Mouse (Mus musculus): ENCODE measurements around the gene Yy1. TPM values are rescaled to one million over a fixed set of nuclear protein-coding genes. Genes with fewer than 3 reads are reported as not detected.

The Yy1 gene
- total and polyA plus RNA-seq, 2 experiments from 2014 or later = 8.8 to 33.8 TPM

DNA sequence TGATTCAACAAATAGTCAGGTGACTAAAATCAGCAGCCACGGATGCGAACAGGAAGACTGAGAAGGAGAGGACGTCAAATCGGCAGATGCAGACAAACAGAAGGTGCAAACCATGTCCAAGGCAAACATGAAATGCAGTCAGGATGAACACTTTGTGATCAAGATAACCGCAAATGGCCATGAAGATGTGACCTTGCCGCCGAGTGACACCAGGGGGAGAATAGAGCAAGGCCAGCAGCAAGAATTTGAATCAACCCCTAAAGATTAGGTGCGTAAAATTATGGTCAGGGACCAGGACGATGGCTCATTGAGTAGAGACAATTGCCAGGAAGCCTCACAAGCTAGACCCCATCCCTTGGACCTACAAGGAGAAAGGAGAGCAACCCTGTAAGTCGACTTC lies 36.2 kb upstream of the Yy1 start:
- Histone ChIP-seq H3K4me2 (ENCODE audit: low read depth) (no peak overlapping the region), H3K4me1 (ENCODE audit: insufficient read depth) (no peaks in the 10 kb centered on the region), H3K4me3 (ENCODE audit: low read depth, low read length) (no peak overlapping the region), H3K36me3 (ENCODE audit: insufficient read depth) (no peaks in the 10 kb centered on the region), H3K9ac (no peak overlapping the region), H3K9me3 (ENCODE audit: low read length) (no peaks in the 10 kb centered on the region), H3K27ac (ENCODE audit: low read depth, low read length) (no peak overlapping the region), H3K27me3 (ENCODE audit: insufficient read depth, low read length) (no peaks in the 10 kb centered on the region)
- 90% methylated on average over 10 of the region's 10 CpGs for WGBS
- no peak for TF ChIP-seq CTCF (IDR thresholded peaks at IDR 0.05; ENCODE audit: low read depth)
- DNase-seq (no peak), ATAC-seq (no peak)

DNA sequence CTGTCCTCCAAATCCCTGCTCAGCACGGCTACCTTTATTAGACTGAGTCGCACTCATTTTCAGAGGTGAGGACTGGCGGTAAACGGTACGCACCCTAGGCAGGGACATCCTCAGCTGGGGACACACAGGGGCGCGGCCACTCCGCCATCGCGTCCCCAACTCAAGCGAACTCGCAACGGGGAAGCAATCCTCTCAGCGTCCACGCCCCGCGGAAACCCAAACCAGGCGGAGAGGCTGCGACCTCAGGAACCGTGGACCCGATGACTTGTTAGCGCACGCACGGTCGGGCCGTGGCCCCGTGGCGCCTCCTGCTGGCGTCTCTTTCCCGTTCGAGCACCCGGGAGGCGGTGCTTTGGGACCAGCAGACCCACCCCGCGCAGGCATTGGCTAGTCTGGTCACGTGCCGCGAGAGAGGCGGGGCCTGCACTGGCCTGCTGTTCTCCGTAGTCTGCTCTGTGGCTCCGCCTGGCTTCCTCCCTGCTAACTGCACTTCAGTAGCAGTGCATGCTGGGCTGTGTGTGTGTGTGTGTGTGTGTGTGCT lies 35.0 kb upstream of the Yy1 start:
- H3K9me3 ChIP-seq (ENCODE audit: low read length) = no peaks in the 10 kb centered on the region
- ATAC-seq (peak; percentile 100), DNase-seq (peak; percentile 99)
- peak overlapping the region; percentile 86 for H3K4me2 ChIP-seq (ENCODE audit: low read depth)
- no peaks in the 10 kb centered on the region for H3K27me3 ChIP-seq (ENCODE audit: insufficient read depth, low read length)
- under 1% methylated on average over 41 of the region's 41 CpGs for WGBS
- 0 out of 2 replicates have a peak overlapping the region, but pooled peaks have one; percentile 41 for H3K27ac ChIP-seq (ENCODE audit: low read depth, low read length)
- peak overlapping the region; percentile 62 for H3K4me3 ChIP-seq (ENCODE audit: low read depth, low read length)
- no peaks in the 10 kb centered on the region for H3K36me3 ChIP-seq (ENCODE audit: insufficient read depth)
- H3K9ac ChIP-seq = peak overlapping the region; percentile 68
- no peaks in the 10 kb centered on the region for H3K4me1 ChIP-seq (ENCODE audit: insufficient read depth)
- TF ChIP-seq CTCF (IDR thresholded peaks at IDR 0.05; ENCODE audit: low read depth) = peak; percentile 99

- Histone ChIP-seq H3K27ac (ENCODE audit: low read depth, low read length) (no peak overlapping the region; the same call in 1 of the 2 replicates), H3K4me2 (ENCODE audit: low read depth) (peak overlapping the region; percentile 35), H3K4me3 (ENCODE audit: low read depth, low read length) (no peak overlapping the region), H3K9ac (no peak overlapping the region), H3K9me3 (ENCODE audit: low read length) (no peaks in the 10 kb centered on the region), H3K4me1 (ENCODE audit: insufficient read depth) (no peaks in the 10 kb centered on the region), H3K36me3 (ENCODE audit: insufficient read depth) (no peaks in the 10 kb centered on the region), H3K27me3 (ENCODE audit: insufficient read depth, low read length) (no peaks in the 10 kb centered on the region)
- TF ChIP-seq CTCF (IDR thresholded peaks at IDR 0.05; ENCODE audit: low read depth) = no peak
- DNase-seq (no peak), ATAC-seq (no peak)
- WGBS = 68% methylated on average over 8 of the region's 8 CpGs
Measured at GRCm38 (mm10) chr12:108758273-108758672, 34.5 kb upstream of the Yy1 start.

- no peak overlapping the region for H3K9ac ChIP-seq
- H3K36me3 ChIP-seq (ENCODE audit: insufficient read depth) = no peaks in the 10 kb centered on the region
- no peak overlapping the region for H3K27ac ChIP-seq (ENCODE audit: low read depth, low read length)
- no peak for ATAC-seq
- 76% methylated on average over 13 of the region's 13 CpGs for WGBS
- H3K4me1 ChIP-seq (ENCODE audit: insufficient read depth) = no peaks in the 10 kb centered on the region
- H3K4me2 ChIP-seq (ENCODE audit: low read depth) = no peak overlapping the region
- no peak for DNase-seq
- H3K4me3 ChIP-seq (ENCODE audit: low read depth, low read length) = no peak overlapping the region
- no peaks in the 10 kb centered on the region for H3K27me3 ChIP-seq (ENCODE audit: insufficient read depth, low read length)
- TF ChIP-seq CTCF (IDR thresholded peaks at IDR 0.05; ENCODE audit: low read depth) = no peak
- H3K9me3 ChIP-seq (ENCODE audit: low read length) = no peaks in the 10 kb centered on the region
Measured at GRCm38 (mm10) chr12:108758682-108759081, 34.1 kb upstream of the Yy1 start.

- 86% methylated on average over 11 of the region's 11 CpGs for WGBS
Measured at GRCm38 (mm10) chr12:108759266-108759665, 33.5 kb upstream of the Yy1 start.

DNA sequence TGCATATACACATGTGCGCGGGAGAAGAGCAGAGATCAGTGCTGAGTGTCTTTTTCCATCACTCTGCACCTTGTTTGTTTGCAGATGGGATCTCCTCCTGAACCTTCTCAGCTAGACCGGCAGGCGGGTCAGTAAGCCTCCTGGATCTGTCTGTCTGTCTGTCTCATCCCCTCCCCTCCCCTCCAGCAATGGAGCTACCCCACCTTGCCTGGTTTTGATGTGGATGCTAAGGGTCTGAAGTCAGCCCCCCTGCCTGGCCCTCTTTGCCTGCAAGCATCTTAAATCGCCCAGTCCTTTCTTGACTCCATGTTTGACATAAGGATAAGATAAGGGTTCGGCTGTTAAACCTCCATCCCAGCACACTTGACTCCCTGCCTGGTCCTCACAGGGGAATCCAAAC lies 32.8 kb upstream of the Yy1 start:
- no peak for ATAC-seq
- H3K4me1 ChIP-seq (ENCODE audit: insufficient read depth) = no peaks in the 10 kb centered on the region
- H3K36me3 ChIP-seq (ENCODE audit: insufficient read depth) = no peaks in the 10 kb centered on the region
- H3K9ac ChIP-seq = no peak overlapping the region
- no peak overlapping the region for H3K27ac ChIP-seq (ENCODE audit: low read depth, low read length)
- H3K9me3 ChIP-seq (ENCODE audit: low read length) = no peaks in the 10 kb centered on the region
- TF ChIP-seq CTCF (IDR thresholded peaks at IDR 0.05; ENCODE audit: low read depth) = no peak
- H3K4me3 ChIP-seq (ENCODE audit: low read depth, low read length) = no peak overlapping the region
- H3K27me3 ChIP-seq (ENCODE audit: insufficient read depth, low read length) = no peaks in the 10 kb centered on the region
- DNase-seq = no peak
- 88% methylated on average over 6 of the region's 6 CpGs for WGBS
- H3K4me2 ChIP-seq (ENCODE audit: low read depth) = no peak overlapping the region

More at GRCm38 (mm10) chr12:108759266-108759665, 33.5 kb upstream of the Yy1 start:
- Histone ChIP-seq H3K4me2 (ENCODE audit: low read depth) (no peak overlapping the region), H3K4me1 (ENCODE audit: insufficient read depth) (no peaks in the 10 kb centered on the region), H3K27me3 (ENCODE audit: insufficient read depth, low read length) (no peaks in the 10 kb centered on the region), H3K9me3 (ENCODE audit: low read length) (no peaks in the 10 kb centered on the region), H3K9ac (no peak overlapping the region), H3K27ac (ENCODE audit: low read depth, low read length) (no peak overlapping the region), H3K36me3 (ENCODE audit: insufficient read depth) (no peaks in the 10 kb centered on the region), H3K4me3 (ENCODE audit: low read depth, low read length) (no peak overlapping the region)
- no peak for TF ChIP-seq CTCF (IDR thresholded peaks at IDR 0.05; ENCODE audit: low read depth)
- ATAC-seq (no peak), DNase-seq (no peak)

- WGBS = 72% methylated on average over 9 of the region's 9 CpGs
- Histone ChIP-seq H3K4me1 (ENCODE audit: insufficient read depth) (no peaks in the 10 kb centered on the region), H3K4me3 (ENCODE audit: low read depth, low read length) (no peak overlapping the region), H3K36me3 (ENCODE audit: insufficient read depth) (no peaks in the 10 kb centered on the region), H3K9ac (no peak overlapping the region), H3K9me3 (ENCODE audit: low read length) (no peaks in the 10 kb centered on the region), H3K4me2 (ENCODE audit: low read depth) (no peak overlapping the region), H3K27ac (ENCODE audit: low read depth, low read length) (no peak overlapping the region), H3K27me3 (ENCODE audit: insufficient read depth, low read length) (no peaks in the 10 kb centered on the region)
- ATAC-seq = no peak
- TF ChIP-seq CTCF (IDR thresholded peaks at IDR 0.05; ENCODE audit: low read depth) = peak; percentile 28; the same call in 1 of the 2 replicates
- no peak for DNase-seq
Measured at GRCm38 (mm10) chr12:108760500-108761020, 32.2 kb upstream of the Yy1 start.

All from forebrain, postnatal 0 days (tissue).